Mouse (Mus musculus) liver, adult 2 months (tissue): ENCODE data around the gene Dnajc7. TPM values are rescaled to one million over a fixed set of nuclear protein-coding genes. Genes with fewer than 3 reads are reported as not detected.
A peak's percentile ranks its signal among the peaks of the same experiment; 100 is the strongest.

Experiments
- DNase-seq: peaks from one replicate; pipeline ENCODE4 v3.0.0-alpha.2; 2011; ENCODE audit warnings: low read depth, low spot score; ENCODE audit errors: extremely low read depth
- H3K27ac ChIP-seq: fragments of 200-500 bp; replicated peaks from 2 replicates; pipeline ENCODE4 v1.5.1; 2012; ENCODE audit warnings: low read depth, mild to moderate bottlenecking, control low read depth, inconsistent platforms, low read length; ENCODE audit not compliant: insufficient read depth
- H3K27me3 ChIP-seq: fragments of 200-500 bp; 2 replicates; pipeline ENCODE4 v1.6.1; 2012; ENCODE audit warnings: mild to moderate bottlenecking, moderate library complexity, low read length, inconsistent platforms; ENCODE audit not compliant: control insufficient read depth, insufficient read depth
- H3K36me3 ChIP-seq: fragments of 200-500 bp; 2 replicates; pipeline ENCODE4 v1.6.1; 2012; ENCODE audit warnings: low read length, inconsistent platforms; ENCODE audit not compliant: control insufficient read depth, insufficient read depth
- H3K4me1 ChIP-seq: fragments of 200-500 bp; 2 replicates; pipeline ENCODE4 v1.6.1; 2011; ENCODE audit warnings: low read length; ENCODE audit not compliant: control insufficient read depth, insufficient read depth
- H3K4me3 ChIP-seq: fragments of 200-500 bp; 2 replicates; pipeline ENCODE4 v1.5.1; 2011; ENCODE audit warnings: low read depth, mild to moderate bottlenecking, control low read depth, low read length, moderate library complexity; ENCODE audit not compliant: insufficient read depth
- H3K79me2 ChIP-seq: fragments of 200-500 bp; 2 replicates; pipeline ENCODE4 v1.6.1; 2012; ENCODE audit warnings: inconsistent platforms, mild to moderate bottlenecking, low read length, moderate library complexity; ENCODE audit not compliant: control insufficient read depth, insufficient read depth
- H3K9ac ChIP-seq: fragments of 200-500 bp; 2 replicates; pipeline ENCODE4 v1.6.1; 2012; ENCODE audit warnings: low read depth, mild to moderate bottlenecking, control low read depth, inconsistent platforms, low read length
- CTCF ChIP-seq: fragments of 200-500 bp; IDR thresholded peaks from 2 replicates; pipeline ENCODE4 v1.5.1; 2011; ENCODE audit warnings: low read depth, low read length, control low read depth
- POLR2A ChIP-seq: fragments of 200-500 bp; IDR thresholded peaks from 2 replicates; pipeline ENCODE4 v1.6.1; 2011; ENCODE audit warnings: low read length, control low read depth; ENCODE audit not compliant: insufficient read depth; ENCODE audit errors: extremely low read depth
- WGBS: fragments of 180-500 bp; shearing (Covaris S2); methylation state at CpG from one replicate; pipeline ENCODE4 v1.1.7; 2018; 5-methylcytosine and 5-hydroxymethylcytosine counted together
- polyA plus RNA-seq: library from polyadenylated mRNA; depleted of rRNA; stranded (reverse); fragments of >200 nt; gene quantifications from 2 replicates; pipeline ENCODE4 v1.2.3, GENCODE M21; 2012
- total RNA-seq: library from RNA; depleted of rRNA; stranded (reverse); fragments of >200 nt; gene quantifications from 2 replicates; pipeline ENCODE4 v1.2.3, GENCODE M21; 2014

Gene Dnajc7
- total and polyA plus RNA-seq, 2 experiments = 16.1 to 44.7 TPM

- DNase-seq = peak; percentile 53
- H3K9ac ChIP-seq = no peak overlapping the region
- WGBS = 84% methylated on average over 3 of the region's 3 CpGs
- peaks cover 30% of the 10 kb centered on the region for H3K79me2 ChIP-seq
- H3K4me3 ChIP-seq = no peak overlapping the region
- no peaks in the 10 kb centered on the region for H3K27me3 ChIP-seq
- TF ChIP-seq POLR2A = no peak
- no peak for TF ChIP-seq CTCF
- H3K27ac ChIP-seq = no peak overlapping the region
- H3K4me1 ChIP-seq = peaks cover 22% of the 10 kb centered on the region
- H3K36me3 ChIP-seq = no peaks in the 10 kb centered on the region
Observed at GRCm38 (mm10) chr11:100613241-100613640, 6.7 kb downstream of the Dnajc7 start.

- H3K27ac ChIP-seq = no peak overlapping the region
Observed at GRCm38 (mm10) chr11:100611627-100612026, 8.3 kb downstream of the Dnajc7 start.

GRCm38 (mm10) chr11:100609997-100610680 is 9.8 kb downstream of the Dnajc7 start:
- DNase-seq = peak; percentile 64
- Histone ChIP-seq H3K79me2 (peaks cover 38% of the 10 kb centered on the region), H3K27me3 (no peaks in the 10 kb centered on the region), H3K4me1 (peaks cover 20% of the 10 kb centered on the region), H3K4me3 (no peak overlapping the region), H3K9ac (no peak overlapping the region), H3K27ac (peak overlapping the region; percentile 21), H3K36me3 (peaks cover 2% of the 10 kb centered on the region; the same call in 1 of the 2 replicates)
- TF ChIP-seq CTCF = no peak
- TF ChIP-seq POLR2A = no peak
- WGBS = 36% methylated on average over 9 of the region's 9 CpGs

More at GRCm38 (mm10) chr11:100611627-100612026, 8.3 kb downstream of the Dnajc7 start:
- H3K4me3 ChIP-seq = no peak overlapping the region
- 75% methylated on average over 6 of the region's 6 CpGs for WGBS
- peaks cover 2% of the 10 kb centered on the region; the same call in 1 of the 2 replicates for H3K36me3 ChIP-seq
- no peak for DNase-seq
- no peaks in the 10 kb centered on the region for H3K27me3 ChIP-seq
- H3K4me1 ChIP-seq = peaks cover 18% of the 10 kb centered on the region
- H3K9ac ChIP-seq = no peak overlapping the region
- peak; percentile 30; the same call in 1 of the 2 replicates for TF ChIP-seq CTCF
- TF ChIP-seq POLR2A = no peak
- peaks cover 36% of the 10 kb centered on the region for H3K79me2 ChIP-seq

GRCm38 (mm10) chr11:100609355-100609996 is 10.5 kb downstream of the Dnajc7 start:
- peaks cover 2% of the 10 kb centered on the region; the same call in 1 of the 2 replicates for H3K36me3 ChIP-seq
- H3K79me2 ChIP-seq = peaks cover 42% of the 10 kb centered on the region
- TF ChIP-seq CTCF (no peak), POLR2A (no peak)
- H3K27ac ChIP-seq = peak overlapping the region; percentile 21; the same call in 1 of the 2 replicates
- no peaks in the 10 kb centered on the region for H3K27me3 ChIP-seq
- WGBS = 62% methylated on average over 5 of the region's 5 CpGs
- H3K9ac ChIP-seq = no peak overlapping the region
- no peak overlapping the region for H3K4me3 ChIP-seq
- DNase-seq = peak; percentile 27
- peaks cover 20% of the 10 kb centered on the region for H3K4me1 ChIP-seq

- Histone ChIP-seq H3K9ac (no peak overlapping the region), H3K27ac (no peak overlapping the region), H3K4me3 (no peak overlapping the region), H3K36me3 (peaks cover 2% of the 10 kb centered on the region; the same call in 1 of the 2 replicates), H3K79me2 (peaks cover 46% of the 10 kb centered on the region), H3K4me1 (peaks cover 21% of the 10 kb centered on the region), H3K27me3 (no peaks in the 10 kb centered on the region)
- TF ChIP-seq CTCF = no peak
- no peak for TF ChIP-seq POLR2A
- WGBS = 57% methylated on average over 4 of the region's 4 CpGs
- DNase-seq = peak; percentile 48
Observed at GRCm38 (mm10) chr11:100608796-100609195, 11.2 kb downstream of the Dnajc7 start.

GRCm38 (mm10) chr11:100607121-100607520 is 12.8 kb downstream of the Dnajc7 start:
- 90% methylated on average over 6 of the region's 6 CpGs for WGBS
- Histone ChIP-seq H3K79me2 (peaks cover 42% of the 10 kb centered on the region), H3K36me3 (peaks cover 2% of the 10 kb centered on the region; the same call in 1 of the 2 replicates), H3K4me1 (peaks cover 24% of the 10 kb centered on the region), H3K27ac (no peak overlapping the region), H3K9ac (no peak overlapping the region), H3K27me3 (no peaks in the 10 kb centered on the region), H3K4me3 (no peak overlapping the region)
- TF ChIP-seq POLR2A (no peak), CTCF (no peak)
- DNase-seq = no peak
